Mouse (Mus musculus) midbrain, embryonic 11.5 days (tissue): ENCODE data around the gene Rpn1. TPM values are rescaled to one million over a fixed set of nuclear protein-coding genes. Genes with fewer than 3 reads are reported as not detected.

Experiments used
- ATAC-seq: fragments of 200-750 bp; cut with Nextera tagmentation; 2 replicates; pipeline ENCODE4 v1.8.0; 2017; ENCODE audit warnings: moderate TSS enrichment, moderate library complexity; ENCODE audit not compliant: low FRiP score
- DNase-seq: peaks from one replicate; pipeline ENCODE4 v3.0.0; 2015; ENCODE audit warnings: low spot score; ENCODE audit errors: missing footprints
- H3K27ac ChIP-seq: fragments of 300-500 bp; sonication (generic); 2 replicates; pipeline ENCODE4 v1.5.1; 2014; ENCODE audit warnings: low read depth, low read length
- H3K27me3 ChIP-seq: fragments of 300-500 bp; sonication (generic); 2 replicates; pipeline ENCODE4 v1.6.1; 2014; ENCODE audit warnings: mild to moderate bottlenecking, low read length, moderate library complexity, mixed read lengths; ENCODE audit not compliant: control insufficient read depth, insufficient read depth
- H3K36me3 ChIP-seq: fragments of 300-500 bp; sonication (generic); 2 replicates; pipeline ENCODE4 v1.6.1; 2014; ENCODE audit warnings: mild to moderate bottlenecking, low read length, moderate library complexity, mixed read lengths; ENCODE audit not compliant: control insufficient read depth, insufficient read depth
- H3K4me1 ChIP-seq: fragments of 300-500 bp; sonication (generic); 2 replicates; pipeline ENCODE4 v1.6.1; 2014; ENCODE audit warnings: low read length; ENCODE audit not compliant: control insufficient read depth, insufficient read depth
- H3K4me2 ChIP-seq: fragments of 300-500 bp; sonication (generic); 2 replicates; pipeline ENCODE4 v1.6.1; 2014; ENCODE audit warnings: mild to moderate bottlenecking, moderate library complexity
- H3K4me3 ChIP-seq: fragments of 300-500 bp; sonication (generic); 2 replicates; pipeline ENCODE4 v1.5.1; 2014; ENCODE audit warnings: low read depth, low read length
- H3K9ac ChIP-seq: fragments of 300-500 bp; sonication (generic); 2 replicates; pipeline ENCODE4 v1.6.1; 2014; ENCODE audit warnings: low read length
- H3K9me3 ChIP-seq: fragments of 300-500 bp; sonication (generic); 2 replicates; pipeline ENCODE4 v1.6.1; 2016; ENCODE audit warnings: low read length; ENCODE audit not compliant: control insufficient read depth
- WGBS: fragments of 180-500 bp; shearing (Covaris S2); extraction: QIAGEN DNeasy Blood & Tissue Kit; methylation state at CpG from one replicate; pipeline ENCODE4 v1.1.7; 2014; 5-methylcytosine and 5-hydroxymethylcytosine counted together
- polyA plus RNA-seq: library from polyadenylated mRNA; unstranded; fragments of >200 nt; fragmentation: Nextera tagmentation; extraction: Ambion mirVana; gene quantifications from 2 replicates; pipeline ENCODE4 v1.2.1, GENCODE M21; 2014

The Rpn1 gene
- polyA plus RNA-seq = 267 and 272 TPM in 2 replicates

GRCm38 (mm10) chr6:88084278-88085151 is at the start of gene Rpn1:
Gene Rpn1, plus strand, starts transcription at chr6:88084482.
- Histone ChIP-seq H3K27ac (no peak within 1 kb of the TSS), H3K4me3 (peak within 1 kb of the TSS; percentile 88)
- WGBS = under 1% methylated on average over 71 of the region's 71 CpGs

GRCm38 (mm10) chr6:88037471-88038045 is 46.7 kb upstream of the Rpn1 start:
- H3K27me3 ChIP-seq = no peaks in the 10 kb centered on the region
- no peak overlapping the region for H3K27ac ChIP-seq
- H3K4me1 ChIP-seq = no peaks in the 10 kb centered on the region
- H3K9me3 ChIP-seq = no peaks in the 10 kb centered on the region
- no peak for DNase-seq
- 91% methylated on average over 4 of the region's 4 CpGs for WGBS
- H3K4me3 ChIP-seq = no peak overlapping the region
- no peak overlapping the region for H3K9ac ChIP-seq
- peaks cover 2% of the 10 kb centered on the region; the same call in 1 of the 2 replicates for H3K36me3 ChIP-seq
- no peak for ATAC-seq
- no peak overlapping the region for H3K4me2 ChIP-seq

More at GRCm38 (mm10) chr6:88084278-88085151, at the start of gene Rpn1:
- Histone ChIP-seq H3K36me3 (no peaks in the 10 kb centered on the region), H3K4me1 (peaks cover 13% of the 10 kb centered on the region), H3K9ac (peak within 1 kb of the TSS; percentile 95), H3K27me3 (no peaks in the 10 kb centered on the region), H3K4me2 (peak within 1 kb of the TSS; percentile 54), H3K9me3 (no peaks in the 10 kb centered on the region)
- ATAC-seq (peak; percentile 96), DNase-seq (peak; percentile 99)

GRCm38 (mm10) chr6:88039426-88039825 is 44.9 kb upstream of the Rpn1 start:
- H3K4me1 ChIP-seq = peaks cover 10% of the 10 kb centered on the region
- H3K36me3 ChIP-seq = peaks cover 2% of the 10 kb centered on the region; the same call in 1 of the 2 replicates
- H3K27me3 ChIP-seq = no peaks in the 10 kb centered on the region
- no peak overlapping the region for H3K4me3 ChIP-seq
- no peak overlapping the region for H3K27ac ChIP-seq
- H3K4me2 ChIP-seq = no peak overlapping the region
- ATAC-seq = no peak
- no peaks in the 10 kb centered on the region for H3K9me3 ChIP-seq
- WGBS = 96% methylated on average over 4 of the region's 4 CpGs
- H3K9ac ChIP-seq = no peak overlapping the region
- DNase-seq = no peak

- no peak for DNase-seq
- no peak for ATAC-seq
- WGBS = 83% methylated on average over 4 of the region's 4 CpGs
These were observed 43.1 kb upstream of the Rpn1 start for GRCm38 (mm10) chr6:88041221-88041620.

GRCm38 (mm10) chr6:88042336-88042735 is 41.9 kb upstream of the Rpn1 start:
- Histone ChIP-seq H3K9me3 (no peaks in the 10 kb centered on the region), H3K4me3 (no peak overlapping the region), H3K9ac (no peak overlapping the region), H3K27ac (no peak overlapping the region), H3K4me2 (no peak overlapping the region), H3K36me3 (peaks cover 2% of the 10 kb centered on the region; the same call in 1 of the 2 replicates), H3K27me3 (no peaks in the 10 kb centered on the region), H3K4me1 (peaks cover 10% of the 10 kb centered on the region)
- DNase-seq = no peak
- whole genome bisulfite sequencing = over 99% methylated on average over 3 of the region's 3 CpGs
- no peak for ATAC-seq

More at GRCm38 (mm10) chr6:88041221-88041620, 43.1 kb upstream of the Rpn1 start:
- Histone ChIP-seq H3K4me1 (peaks cover 10% of the 10 kb centered on the region), H3K9me3 (no peaks in the 10 kb centered on the region), H3K27ac (no peak overlapping the region), H3K9ac (no peak overlapping the region), H3K4me3 (no peak overlapping the region), H3K36me3 (peaks cover 2% of the 10 kb centered on the region; the same call in 1 of the 2 replicates), H3K27me3 (no peaks in the 10 kb centered on the region), H3K4me2 (no peak overlapping the region)

- 6% methylated on average over 3 of the region's 3 CpGs for WGBS
- no peaks in the 10 kb centered on the region for H3K27me3 ChIP-seq
- peak overlapping the region; percentile 94 for H3K4me2 ChIP-seq
- H3K4me3 ChIP-seq = peak overlapping the region; percentile 96
- peaks cover 10% of the 10 kb centered on the region for H3K4me1 ChIP-seq
- no peak for DNase-seq
- no peak for ATAC-seq
- H3K9ac ChIP-seq = peak overlapping the region; percentile 94
- H3K27ac ChIP-seq = no peak overlapping the region
- peaks cover 2% of the 10 kb centered on the region; the same call in 1 of the 2 replicates for H3K36me3 ChIP-seq
- no peaks in the 10 kb centered on the region for H3K9me3 ChIP-seq
These were observed 40.1 kb upstream of the Rpn1 start for GRCm38 (mm10) chr6:88044234-88044576.

- Histone ChIP-seq H3K9me3 (no peaks in the 10 kb centered on the region), H3K4me2 (peak within 1 kb of the TSS; percentile 94), H3K27ac (peak within 1 kb of the TSS; percentile 57), H3K4me1 (peaks cover 10% of the 10 kb centered on the region), H3K36me3 (no peaks in the 10 kb centered on the region), H3K9ac (peak within 1 kb of the TSS; percentile 94), H3K4me3 (peak within 1 kb of the TSS; percentile 96), H3K27me3 (no peaks in the 10 kb centered on the region)
- peak; percentile 99 for ATAC-seq
- DNase-seq = peak; percentile 98
- under 1% methylated on average over 62 of the region's 82 CpGs for WGBS
These were observed 39.5 kb upstream of the Rpn1 start, which contains the start of gene Rab7 for GRCm38 (mm10) chr6:88044577-88045405. Gene Rab7, minus strand, starts transcription at chr6:88045270.

- DNase-seq = no peak
- no peak for ATAC-seq
- WGBS = 49% methylated on average over 3 of the region's 3 CpGs
- peak overlapping the region; percentile 94 for H3K4me2 ChIP-seq
- H3K9ac ChIP-seq = peak overlapping the region; percentile 94; the same call in 1 of the 2 replicates
- peak overlapping the region; percentile 96 for H3K4me3 ChIP-seq
- no peaks in the 10 kb centered on the region for H3K36me3 ChIP-seq
- H3K27me3 ChIP-seq = no peaks in the 10 kb centered on the region
- H3K4me1 ChIP-seq = peaks cover 10% of the 10 kb centered on the region
- H3K27ac ChIP-seq = peak overlapping the region; percentile 5; the same call in 1 of the 2 replicates
- no peaks in the 10 kb centered on the region for H3K9me3 ChIP-seq
These were observed 38.9 kb upstream of the Rpn1 start for GRCm38 (mm10) chr6:88045406-88045766.
